Mouse (Mus musculus): Measurements from ENCODE around the gene Fam151a.
"Not testable (repeated sequence)": the region's sequence is repeated elsewhere in the genome, so short reads cannot be mapped to it uniquely, and the experiment has no call there.

Gene Fam151a

GRCm38 (mm10) chr4:106733636-106734035, at the start of gene Fam151a:
Gene Fam151a (plus strand): TSS chr4:106733889.
- no peak for DNase-seq (ENCODE audit: low read depth, low spot score)

- DNase-seq (ENCODE audit: low read depth, low spot score) = no peak
Measured at GRCm38 (mm10) chr4:106688636-106689296, 44.9 kb upstream of the Fam151a start.

- DNase-seq (ENCODE audit: low read depth, low spot score) = no peak
Measured at GRCm38 (mm10) chr4:106693841-106694430, 39.8 kb upstream of the Fam151a start.

GRCm38 (mm10) chr4:106699989-106700388, 33.7 kb upstream of the Fam151a start:
- DNase-seq (ENCODE audit: low read depth, low spot score) = no peak

- no peak for DNase-seq (ENCODE audit: low read depth, low spot score)
Measured at GRCm38 (mm10) chr4:106700798-106701197, 32.9 kb upstream of the Fam151a start.

- DNase-seq (ENCODE audit: low read depth, low spot score) = no peak
Measured at GRCm38 (mm10) chr4:106703956-106704355, 29.7 kb upstream of the Fam151a start.

- no peak for DNase-seq (ENCODE audit: low read depth, low spot score)
Measured at GRCm38 (mm10) chr4:106704416-106704815, 29.3 kb upstream of the Fam151a start.

GRCm38 (mm10) chr4:106705096-106705665, 28.5 kb upstream of the Fam151a start:
- no peak for DNase-seq (ENCODE audit: low read depth, low spot score)

GRCm38 (mm10) chr4:106707957-106708356, 25.7 kb upstream of the Fam151a start:
- DNase-seq (ENCODE audit: low read depth, low spot score) = no peak

GRCm38 (mm10) chr4:106708408-106708807, 25.3 kb upstream of the Fam151a start:
- peak; percentile 65 for DNase-seq (ENCODE audit: low read depth, low spot score)

GRCm38 (mm10) chr4:106713622-106714021, 20.1 kb upstream of the Fam151a start:
- no peak for DNase-seq (ENCODE audit: low read depth, low spot score)

GRCm38 (mm10) chr4:106720631-106721030, 13.1 kb upstream of the Fam151a start:
- DNase-seq (ENCODE audit: low read depth, low spot score) = no peak

GRCm38 (mm10) chr4:106730814-106731213, 2.9 kb upstream of the Fam151a start, which contains the start of gene Mroh7:
Gene Mroh7 (minus strand): TSS chr4:106730925.
- DNase-seq (ENCODE audit: low read depth, low spot score) = no peak

- DNase-seq (ENCODE audit: low read depth, low spot score) = not testable (repeated sequence)
Measured at GRCm38 (mm10) chr4:106736884-106737283, 3.2 kb downstream of the Fam151a start.

GRCm38 (mm10) chr4:106737904-106738303, 4.2 kb downstream of the Fam151a start:
- no peak for DNase-seq (ENCODE audit: low read depth, low spot score)

- DNase-seq (ENCODE audit: low read depth, low spot score) = no peak
Measured at GRCm38 (mm10) chr4:106745862-106746261, 12.2 kb downstream of the Fam151a start.

GRCm38 (mm10) chr4:106747001-106747580, 13.4 kb downstream of the Fam151a start:
- DNase-seq (ENCODE audit: low read depth, low spot score) = no peak

- DNase-seq (ENCODE audit: low read depth, low spot score) = no peak
Measured at GRCm38 (mm10) chr4:106749699-106750098, 16.0 kb downstream of the Fam151a start.

- DNase-seq (ENCODE audit: low read depth, low spot score) = no peak
Measured at GRCm38 (mm10) chr4:106751726-106752125, 18.0 kb downstream of the Fam151a start.

- no peak for DNase-seq (ENCODE audit: low read depth, low spot score)
Measured at GRCm38 (mm10) chr4:106764166-106764565, 30.5 kb downstream of the Fam151a start.

GRCm38 (mm10) chr4:106769306-106769705, 35.6 kb downstream of the Fam151a start:
- no peak for DNase-seq (ENCODE audit: low read depth, low spot score)

- no peak for DNase-seq (ENCODE audit: low read depth, low spot score)
Measured at GRCm38 (mm10) chr4:106772558-106772957, 38.9 kb downstream of the Fam151a start.

- DNase-seq (ENCODE audit: low read depth, low spot score) = not testable (repeated sequence)
Measured at GRCm38 (mm10) chr4:106775767-106776166, 42.1 kb downstream of the Fam151a start.

Measured in c-Kit-negative CD71-positive TER-119-positive erythroid progenitor cells, embryonic 14.5 days (primary cell).